Mouse (Mus musculus): ENCODE results near the gene Tle6.

Gene Tle6

DNA sequence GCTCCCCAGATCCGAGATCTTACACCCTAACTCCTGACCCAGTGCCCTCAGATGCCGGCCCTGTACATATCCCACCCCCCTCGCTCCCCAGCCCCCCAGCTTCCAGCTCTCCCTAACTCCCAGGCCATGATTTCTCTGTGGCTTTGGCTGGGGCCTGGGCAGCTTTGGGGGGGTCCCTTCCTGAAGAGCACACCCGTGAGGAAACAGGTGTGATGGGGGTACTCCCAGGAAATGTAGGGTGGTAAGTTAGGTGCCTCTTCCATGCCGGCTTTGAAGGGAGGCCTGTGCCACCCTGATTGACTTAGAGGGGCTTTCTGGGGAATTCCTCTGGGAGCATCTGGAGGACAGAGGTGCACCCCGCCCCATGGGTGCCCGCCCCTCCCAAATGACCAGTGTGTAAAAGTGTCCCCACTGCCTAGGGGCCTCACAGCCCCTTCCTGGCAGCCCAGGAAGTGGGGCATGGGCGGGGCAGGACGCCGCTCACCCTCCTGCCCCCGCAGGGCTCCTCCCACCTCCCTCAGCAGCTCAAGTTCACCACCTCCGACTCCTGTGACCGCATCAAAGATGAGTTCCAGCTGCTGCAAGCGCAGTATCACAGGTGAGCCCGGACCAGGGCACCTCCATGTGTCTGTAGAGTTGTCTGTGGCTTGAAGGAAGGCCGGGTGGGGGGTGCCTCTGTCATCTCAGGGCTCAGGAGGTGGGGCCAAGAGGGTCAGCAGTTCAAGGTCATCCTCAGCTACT lies 40.0 kb downstream of the Tle6 start:
- peak; percentile 72 for DNase-seq

DNA sequence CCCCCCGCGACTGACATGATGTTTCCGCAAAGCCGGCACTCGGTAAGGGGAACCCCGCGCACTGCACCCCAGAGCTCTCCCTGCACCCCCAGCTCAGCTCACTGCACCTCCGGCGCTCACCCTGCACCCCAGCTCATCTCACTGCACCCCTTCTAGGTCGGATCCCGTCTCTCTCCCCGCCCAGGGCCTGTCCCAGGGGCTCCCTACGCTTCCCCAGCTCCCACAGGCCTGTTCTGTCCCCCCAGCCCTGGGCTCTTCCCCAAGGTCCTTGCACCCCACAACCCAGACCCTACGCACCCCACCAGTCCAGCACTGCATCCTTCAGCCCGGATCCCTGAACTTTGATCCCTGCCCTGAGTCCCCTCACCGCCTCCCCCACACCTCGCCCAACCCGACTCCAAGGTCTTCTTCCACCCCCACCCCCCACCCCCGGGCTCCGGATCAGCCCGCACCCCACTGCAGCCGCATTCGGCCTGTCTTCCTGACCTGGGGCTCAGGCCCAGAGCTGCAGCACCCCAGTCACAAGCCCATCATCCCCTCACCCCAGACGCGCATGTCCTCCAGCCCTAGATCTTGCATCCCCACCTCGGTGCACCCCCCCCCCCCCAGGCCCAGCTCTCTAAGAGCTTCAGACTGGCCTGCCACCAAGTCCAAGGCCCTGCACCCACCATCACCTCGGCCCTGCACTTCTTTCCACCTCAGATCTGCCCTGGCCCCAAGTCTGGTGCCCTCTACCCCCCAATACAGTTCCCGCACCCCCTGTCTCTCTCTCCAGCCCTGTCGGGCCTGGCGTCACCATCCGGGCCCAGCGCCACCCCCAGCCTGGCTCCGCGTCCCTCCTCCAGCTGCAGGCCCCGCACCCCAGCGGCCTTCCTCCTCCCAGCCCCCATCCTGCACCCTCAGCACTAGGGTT lies 41.0 kb downstream of the Tle6 start:
- peak; percentile 72 for DNase-seq

DNA sequence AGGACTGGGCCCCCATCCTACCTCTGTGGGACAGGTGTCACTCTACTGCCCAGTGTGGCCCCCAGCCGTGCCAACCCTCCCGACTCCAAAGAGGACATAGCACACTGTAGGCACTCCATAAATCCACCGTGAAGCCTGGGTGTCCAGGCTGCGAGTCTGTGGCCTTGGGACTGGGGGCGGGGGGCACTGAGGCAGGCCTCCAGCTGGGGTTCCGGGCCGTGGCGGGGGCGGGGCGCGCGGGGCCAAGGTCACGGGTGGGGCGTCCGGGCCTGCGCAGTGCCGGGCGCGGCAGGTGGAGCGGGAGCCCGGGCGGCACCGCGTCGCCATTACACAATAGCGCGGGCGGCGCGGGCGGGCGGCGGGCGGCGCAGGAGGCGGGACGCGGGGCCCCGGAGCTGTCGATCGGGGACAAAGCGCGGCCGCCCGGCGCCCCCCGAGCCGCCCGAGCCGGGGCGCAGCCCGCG lies 41.7 kb downstream of the Tle6 start, which contains the start of gene Aes:
Gene Aes, plus strand, starts transcription at position 326 of the 464 bp plus-strand sequence.
- peak; percentile 87 for DNase-seq

DNA sequence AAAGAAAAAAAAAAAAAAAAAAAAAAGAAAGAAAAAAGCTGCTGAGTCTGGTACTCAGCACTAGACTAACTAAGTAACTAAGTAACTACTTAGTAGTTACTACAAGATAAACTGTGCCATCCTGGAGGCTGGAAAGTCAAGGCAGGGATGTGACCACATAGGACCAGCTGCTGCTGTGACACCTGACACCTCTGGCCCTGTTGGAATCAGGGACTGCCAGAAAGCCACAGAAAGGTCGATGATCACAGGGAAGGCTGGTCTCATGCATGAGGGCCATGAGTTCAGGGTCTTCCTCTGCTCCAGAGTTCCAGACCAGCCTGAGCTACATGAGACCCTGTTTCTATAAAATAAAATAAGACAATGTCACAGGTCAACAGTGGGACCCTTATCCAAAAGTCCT lies 43.4 kb downstream of the Tle6 start:
- no peak for DNase-seq

DNA sequence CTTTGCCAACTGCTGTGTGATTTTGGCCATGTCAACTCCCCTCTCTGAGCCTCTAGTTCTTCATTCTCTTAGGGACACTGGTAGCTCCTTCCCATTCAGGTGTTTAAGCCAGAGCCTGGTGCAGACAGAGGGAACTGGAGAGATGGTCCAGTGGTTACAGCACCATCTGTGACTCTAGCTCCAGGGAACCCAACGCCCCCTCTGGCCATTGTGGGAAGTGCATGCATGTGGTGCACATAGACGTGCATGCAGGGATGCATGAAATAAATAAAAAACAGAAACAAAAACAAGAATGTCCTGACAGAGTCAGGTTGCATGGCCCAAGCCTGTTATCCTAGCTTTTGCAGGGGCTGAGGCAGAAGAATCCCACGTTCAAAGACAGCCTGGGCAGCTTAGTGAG lies 44.6 kb downstream of the Tle6 start:
- no peak for DNase-seq

DNA sequence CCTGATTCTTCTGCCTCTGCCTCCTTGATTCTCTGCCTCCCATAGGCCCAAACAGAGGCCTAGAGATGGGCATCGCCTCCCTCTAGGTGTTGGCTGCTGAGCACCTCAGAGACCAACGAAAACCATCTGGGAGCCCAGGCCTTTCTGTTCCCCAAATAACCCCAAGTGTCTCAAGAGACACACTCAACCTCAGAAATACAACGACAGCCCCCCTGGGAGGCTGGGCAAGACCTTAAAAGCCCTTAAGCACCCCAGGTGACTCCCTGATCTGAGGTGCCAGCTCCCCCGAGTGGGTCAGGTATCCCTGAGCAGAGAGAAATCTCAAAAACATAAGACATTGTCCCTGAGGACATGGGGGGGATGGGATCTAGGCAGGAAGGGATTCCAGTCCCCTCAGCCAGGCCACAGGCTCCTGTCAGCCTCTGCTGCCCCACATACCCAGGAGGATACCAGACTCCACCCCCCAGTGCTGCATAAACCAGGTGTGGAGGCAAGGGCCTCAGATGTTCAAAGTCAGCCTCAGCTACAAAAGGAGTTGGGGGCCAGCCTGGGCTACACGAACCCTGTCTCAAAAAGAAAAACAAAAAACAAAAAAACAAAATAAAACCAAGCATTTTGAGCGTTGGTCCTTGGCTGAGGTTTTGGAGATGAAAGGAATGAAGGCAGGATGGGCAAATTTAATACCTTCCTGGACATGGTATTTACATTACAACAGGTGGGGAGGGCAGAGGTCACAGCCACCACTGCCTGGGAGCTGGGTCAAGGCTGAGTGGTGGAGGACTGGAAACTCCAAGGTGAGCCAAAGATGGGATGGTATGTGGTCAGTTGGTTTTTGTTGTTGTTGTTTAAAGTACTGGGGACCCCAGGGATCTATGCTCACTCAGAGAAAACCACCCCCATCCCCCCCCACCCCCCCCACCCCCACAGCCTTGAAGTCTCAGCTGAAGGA lies 46.8 kb downstream of the Tle6 start:
- no peak for DNase-seq

DNA sequence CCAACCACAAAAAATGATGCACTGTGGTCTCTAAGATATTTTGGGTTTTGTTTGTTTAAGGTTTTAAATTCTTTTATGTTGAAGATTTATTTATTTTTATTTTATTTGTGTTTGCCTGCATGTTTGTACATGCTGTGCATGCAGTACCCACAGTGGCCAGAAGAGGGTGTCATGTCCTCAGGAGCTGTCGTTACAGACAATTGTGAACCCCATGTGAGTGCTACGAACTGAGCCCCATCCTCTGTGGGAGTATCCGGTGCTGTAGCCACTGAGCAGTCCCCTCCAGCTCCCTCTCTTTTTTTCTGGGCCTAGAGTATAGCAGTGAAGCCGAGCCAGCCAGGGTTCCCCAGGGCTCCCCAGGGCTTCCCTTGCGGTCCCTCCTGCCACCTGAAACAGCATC lies 47.6 kb downstream of the Tle6 start:
- peak; percentile 56 for DNase-seq

DNA sequence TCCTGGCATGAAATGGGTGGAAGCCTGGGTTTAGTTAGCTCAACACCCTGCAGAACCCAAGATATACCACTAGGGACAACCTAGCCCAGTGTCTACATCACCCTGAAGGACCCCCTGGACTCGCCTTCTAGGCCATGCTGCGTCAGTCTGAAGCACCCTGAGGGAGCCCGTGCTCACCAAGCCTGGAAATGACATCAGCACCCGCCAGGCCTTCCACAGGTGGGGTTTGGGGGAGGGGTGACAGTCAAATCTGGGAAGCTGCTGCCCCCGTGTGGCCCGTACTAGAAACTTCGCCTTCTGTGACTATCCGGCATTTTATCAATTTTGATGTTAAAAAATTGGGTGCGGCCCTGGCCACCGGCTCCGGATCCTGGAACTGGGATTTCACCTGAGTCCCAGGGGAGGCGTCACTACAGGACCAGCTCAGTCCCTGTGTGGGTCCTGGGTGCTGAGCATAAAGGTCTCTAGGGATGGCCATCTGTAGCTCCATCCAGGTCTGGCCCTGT lies 49.2 kb downstream of the Tle6 start:
- peak; percentile 96 for DNase-seq

DNA sequence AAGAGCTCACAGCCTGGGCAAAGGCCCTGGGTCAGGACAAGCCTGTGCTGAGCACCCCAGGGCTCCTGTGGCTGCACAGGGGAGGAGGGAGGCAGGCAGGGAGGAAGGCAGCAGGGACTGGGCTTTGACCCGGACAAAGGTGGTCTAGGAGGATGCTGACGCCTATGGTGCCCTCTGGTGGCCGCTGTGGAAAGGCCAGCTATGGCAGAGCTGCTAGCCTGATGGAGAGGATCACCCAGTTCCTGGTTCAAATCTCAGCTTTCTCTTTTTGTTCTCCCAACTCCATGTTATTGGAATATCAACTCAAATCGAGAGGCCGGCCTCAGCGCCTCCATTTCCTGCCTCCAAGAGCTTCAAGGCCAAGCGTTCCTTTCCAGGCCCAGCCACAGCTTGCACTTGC lies 50.6 kb downstream of the Tle6 start:
- peak; percentile 80 for DNase-seq

DNA sequence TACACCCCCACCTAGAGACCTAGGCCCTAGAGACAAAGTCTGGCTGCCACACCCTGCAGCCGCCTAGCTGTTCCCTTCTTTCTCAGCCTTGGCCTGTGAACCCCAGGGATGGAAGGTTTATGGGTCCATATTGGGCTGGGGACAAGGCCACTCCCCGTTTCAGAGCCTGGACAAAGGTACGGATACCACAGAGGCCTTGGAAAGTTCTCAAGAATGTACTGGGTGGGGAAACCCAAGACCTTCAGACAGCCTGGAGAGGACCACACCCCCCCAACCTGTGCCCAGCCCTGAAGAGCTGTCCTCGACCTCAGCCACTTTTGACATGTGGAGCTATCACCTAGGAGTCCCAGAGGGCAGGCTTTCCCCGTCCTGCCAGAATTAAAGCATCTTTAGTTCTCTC lies 51.9 kb downstream of the Tle6 start:
- peak; percentile 51 for DNase-seq

DNA sequence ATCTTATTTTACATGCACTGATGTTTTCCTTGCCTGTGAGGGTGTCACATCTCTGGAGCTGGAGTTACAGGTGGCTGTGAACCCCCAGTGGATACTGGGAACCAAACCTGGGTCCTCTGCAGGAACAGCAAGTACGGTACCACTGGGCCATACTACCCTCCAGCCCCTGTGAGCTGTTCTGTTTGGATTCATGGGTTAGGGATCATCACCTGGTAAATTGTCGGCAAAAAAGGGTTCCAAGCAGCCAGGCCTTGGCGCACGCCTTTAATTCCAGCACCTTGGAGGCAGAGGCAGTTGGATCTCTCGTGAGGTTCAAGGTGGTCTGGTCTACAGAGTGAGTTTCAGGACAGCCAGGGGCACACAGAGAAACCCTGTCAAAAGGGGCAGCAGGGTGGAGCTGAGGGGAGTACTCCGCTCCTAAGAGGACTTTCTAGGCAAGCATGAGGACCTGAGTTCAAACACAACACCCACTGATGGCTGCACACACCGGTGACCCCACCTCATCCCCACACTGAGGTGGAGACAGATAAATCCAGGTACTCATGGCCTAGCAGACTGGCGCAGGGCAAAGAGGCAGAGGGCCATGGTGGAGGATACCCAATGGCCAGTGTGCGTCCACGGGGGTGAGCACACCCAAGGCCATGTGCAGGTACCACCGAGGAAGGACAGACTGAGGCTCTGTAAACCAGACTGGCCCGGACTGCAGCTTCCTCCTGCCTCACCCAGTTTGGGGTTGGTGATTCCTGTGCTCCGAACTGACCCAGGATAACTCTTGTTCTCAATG lies 53.9 kb downstream of the Tle6 start:
- no peak for DNase-seq

DNA sequence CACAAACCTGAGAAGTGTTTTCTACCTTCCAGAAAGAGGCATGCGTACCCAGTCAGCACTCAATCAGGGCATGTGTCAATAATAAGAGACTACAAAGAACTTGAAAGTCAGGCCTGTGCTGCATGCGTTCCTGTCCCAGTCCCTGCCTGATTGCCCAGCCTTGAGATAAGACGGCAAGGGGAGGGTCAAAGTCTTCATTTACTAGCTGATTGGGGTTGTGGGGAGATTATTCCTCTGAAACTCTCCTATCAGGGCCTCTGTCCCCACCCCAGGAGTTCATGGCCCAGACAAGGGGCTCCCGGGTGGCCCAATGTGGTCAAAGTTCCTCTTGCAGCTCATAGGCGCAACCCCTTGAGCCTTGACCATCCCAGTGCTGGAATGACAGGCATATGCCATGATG lies 54.5 kb downstream of the Tle6 start:
- DNase-seq, result no peak

DNA sequence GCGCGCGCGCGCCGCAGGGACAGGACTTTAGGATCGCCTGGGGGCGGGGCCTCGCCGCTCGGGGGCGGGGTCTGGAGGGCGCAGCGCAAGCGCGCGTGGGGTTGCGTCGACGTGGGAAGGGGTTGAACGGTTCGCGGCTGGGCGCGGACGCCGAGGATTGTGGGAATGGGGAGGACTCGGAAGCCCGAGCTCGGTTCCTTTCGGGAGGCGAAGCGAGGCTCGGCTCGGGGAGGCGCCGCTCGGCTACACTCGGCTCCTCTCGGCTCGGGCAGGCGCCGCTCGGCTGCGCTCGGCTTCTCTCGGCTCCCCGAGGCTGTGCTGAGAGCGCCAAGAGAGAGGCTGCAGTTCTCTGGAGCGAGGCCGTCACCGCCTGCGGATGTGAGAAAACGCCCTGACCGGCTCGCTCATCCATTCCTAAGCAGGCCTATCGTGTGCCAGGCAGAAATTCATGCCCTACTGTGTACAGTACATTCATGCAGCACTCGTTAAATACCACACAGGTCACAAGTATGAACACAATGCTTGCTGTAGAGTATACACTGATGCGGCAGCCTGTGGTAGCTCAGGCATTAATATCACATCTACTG lies 55.6 kb downstream of the Tle6 start, which contains the start of gene Gna11:
Gene Gna11, minus strand, starts transcription at position 30 of the 587 bp plus-strand sequence.
- DNase-seq, result peak; percentile 99

DNA sequence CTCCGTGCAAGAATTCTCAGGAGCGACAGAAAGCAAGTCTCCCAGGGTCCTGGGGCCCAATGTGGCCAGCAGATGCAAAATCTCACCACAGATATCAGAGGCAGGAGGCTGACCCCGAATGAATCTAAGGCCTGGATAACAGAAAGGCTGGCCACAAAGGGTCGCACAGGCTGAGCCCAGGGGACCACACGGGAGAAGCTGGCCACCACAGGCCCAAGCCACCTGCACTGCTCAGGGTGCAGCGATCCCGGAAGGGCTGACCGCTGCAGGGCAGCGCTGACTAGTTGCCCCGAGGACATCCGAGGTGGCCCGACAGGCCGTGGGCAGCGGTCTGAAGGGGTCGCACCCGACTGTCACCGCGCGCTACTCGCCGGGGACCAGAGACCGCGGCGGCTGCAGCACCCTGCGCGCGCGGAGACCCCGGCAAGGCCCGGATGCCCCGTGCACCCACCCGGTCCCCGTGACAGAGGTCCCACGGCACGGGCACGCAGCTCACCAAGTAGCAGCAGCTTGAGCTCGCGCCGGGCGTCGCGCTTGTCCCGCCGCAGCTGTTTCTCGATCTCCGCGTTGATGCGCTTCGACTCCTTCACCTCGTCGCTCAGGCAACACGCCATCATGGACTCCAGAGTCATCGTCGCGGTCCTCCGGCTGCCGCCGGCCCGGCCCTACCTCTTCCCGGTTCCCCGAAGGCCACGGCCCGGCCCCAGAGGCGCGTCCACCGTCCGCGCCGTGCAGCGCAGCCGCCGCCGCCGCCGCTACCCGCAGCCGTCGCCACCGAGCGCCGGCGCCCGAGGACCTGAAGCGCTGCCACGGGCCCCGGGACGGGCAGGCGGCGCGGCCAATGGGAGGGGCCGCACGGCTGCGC lies 56.3 kb downstream of the Tle6 start:
- DNase-seq, result no peak

DNA sequence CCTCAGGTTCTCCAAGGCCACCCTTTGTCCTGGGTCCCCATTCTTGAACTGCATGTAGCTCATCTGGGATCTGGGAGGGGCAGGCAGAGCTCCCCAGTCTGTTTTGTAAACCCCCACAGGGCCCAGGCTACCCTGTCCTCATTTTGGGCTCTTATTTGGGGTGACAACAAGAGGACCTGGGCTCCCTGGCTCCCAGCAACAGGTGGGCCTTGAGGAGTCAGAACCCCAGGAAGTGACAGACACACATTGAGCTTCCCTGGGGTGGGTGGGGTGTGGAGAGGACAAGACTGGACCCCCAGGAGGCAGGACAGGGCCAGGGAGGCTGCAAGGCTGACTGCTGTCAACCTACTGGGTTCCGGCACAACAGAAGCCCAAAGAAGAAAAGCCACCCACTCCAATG lies 57.2 kb downstream of the Tle6 start:
- no peak for DNase-seq

DNA sequence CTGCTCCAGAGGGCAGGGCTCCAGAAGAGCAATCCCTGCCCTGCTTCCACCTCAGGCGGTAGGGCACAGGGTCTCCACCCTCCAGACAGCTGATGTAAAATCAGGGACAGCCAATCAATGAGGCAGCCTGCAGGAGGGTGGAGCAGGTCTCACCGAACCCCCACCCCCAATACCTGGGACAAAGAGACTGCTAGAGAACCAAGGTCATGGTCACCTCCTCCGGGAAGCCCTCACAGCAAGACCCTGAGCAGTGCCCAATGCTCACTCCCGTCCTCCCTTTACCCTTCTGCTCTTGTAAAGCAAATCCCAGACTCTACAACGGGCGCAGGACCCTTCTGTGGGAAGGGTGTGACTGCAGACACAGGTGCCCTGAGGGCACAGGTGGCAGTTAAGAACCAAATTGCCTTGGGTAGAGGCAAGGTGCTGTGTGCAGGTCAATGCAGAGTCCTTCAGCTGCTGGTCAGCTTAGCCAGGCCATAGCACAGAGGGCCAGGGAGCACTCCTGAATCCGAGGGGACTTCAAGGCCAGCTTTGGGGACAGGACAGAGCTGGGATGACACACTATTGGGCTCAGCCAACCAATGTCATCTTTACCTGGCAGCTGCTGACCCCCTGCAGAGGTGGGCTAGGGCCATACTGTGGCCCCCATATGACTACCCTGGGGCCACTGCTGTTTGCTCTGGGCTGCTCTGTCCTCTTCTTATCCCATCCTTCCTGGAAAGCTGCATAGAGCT lies 58.0 kb downstream of the Tle6 start:
- no peak for DNase-seq

DNA sequence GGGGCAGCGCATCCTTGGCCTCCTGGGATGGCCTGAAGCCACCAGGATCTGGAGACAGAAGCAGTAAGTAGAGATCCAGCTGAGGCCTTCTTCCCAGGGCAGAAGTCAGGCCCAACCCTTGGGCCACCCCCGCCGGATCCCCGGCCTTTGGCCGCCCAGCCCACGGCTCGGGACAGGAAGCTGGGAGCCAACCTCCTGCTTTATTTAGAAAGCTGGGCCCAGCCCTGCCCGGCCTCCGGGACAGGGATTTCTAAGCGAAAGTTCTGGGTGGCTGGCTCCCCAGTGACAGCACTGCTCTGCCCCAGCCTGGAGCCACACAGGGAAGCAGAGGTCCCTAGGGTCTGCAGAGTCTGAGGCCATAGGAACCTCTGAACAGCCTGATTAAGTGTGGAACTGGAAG lies 59.1 kb downstream of the Tle6 start:
- peak; percentile 73 for DNase-seq

DNA sequence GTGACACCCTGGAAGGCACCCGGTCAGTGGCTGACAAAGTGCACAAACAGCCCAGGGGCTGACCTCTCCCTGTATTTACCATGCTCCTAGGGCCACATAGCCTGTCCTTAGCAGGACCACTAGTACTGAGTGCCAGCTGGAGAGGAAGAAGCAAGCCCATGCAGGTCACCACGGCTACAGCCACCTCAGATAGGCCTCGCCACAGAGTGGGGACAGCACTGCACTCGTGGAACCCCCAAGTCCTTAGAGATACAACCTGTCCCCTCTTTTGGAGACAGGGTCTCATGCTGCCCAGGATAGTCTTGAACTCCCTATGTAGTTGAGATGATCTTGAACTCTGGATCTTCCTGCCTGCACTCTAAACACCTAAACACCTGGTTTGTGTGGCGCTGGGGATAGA lies 59.5 kb downstream of the Tle6 start:
- DNase-seq, result no peak

Data from lung, postnatal 36 days (tissue).